Mouse (Mus musculus) hindbrain, postnatal 0 days (tissue): ENCODE results near the gene Fut1. TPM values are rescaled to one million over a fixed set of nuclear protein-coding genes. Genes with fewer than 3 reads are reported as not detected.

Experiments used
- ATAC-seq: fragments of 200-750 bp; cut with Nextera tagmentation; 2 replicates; pipeline ENCODE4 v1.8.0; 2017; ENCODE audit warnings: mild to moderate bottlenecking, moderate TSS enrichment, moderate library complexity
- DNase-seq: peaks from one replicate; pipeline ENCODE4 v3.0.0-alpha.2; 2015; ENCODE audit warnings: low spot score
- H3K27ac ChIP-seq: fragments of 300-500 bp; sonication (generic); 2 replicates; pipeline ENCODE4 v1.5.1; 2014; ENCODE audit warnings: mild to moderate bottlenecking
- H3K27me3 ChIP-seq: fragments of 300-500 bp; sonication (generic); 2 replicates; pipeline ENCODE4 v1.6.1; 2014; ENCODE audit warnings: low read length, mixed read lengths; ENCODE audit not compliant: insufficient read depth
- H3K36me3 ChIP-seq: fragments of 300-500 bp; sonication (generic); 2 replicates; pipeline ENCODE4 v1.6.1; 2014; ENCODE audit warnings: low read length, mixed read lengths; ENCODE audit not compliant: insufficient read depth
- H3K4me1 ChIP-seq: fragments of 300-500 bp; sonication (generic); 2 replicates; pipeline ENCODE4 v1.6.1; 2014; ENCODE audit warnings: antibody characterized with exemption, low read length, mixed read lengths; ENCODE audit not compliant: insufficient read depth
- H3K4me2 ChIP-seq: fragments of 300-500 bp; sonication (generic); 2 replicates; pipeline ENCODE4 v1.6.1; 2014; ENCODE audit warnings: low read depth, mild to moderate bottlenecking, low read length, moderate library complexity, mixed read lengths
- H3K4me3 ChIP-seq: fragments of 300-500 bp; sonication (generic); 2 replicates; pipeline ENCODE4 v1.5.1; 2014; ENCODE audit warnings: low read length
- H3K9ac ChIP-seq: fragments of 300-500 bp; sonication (generic); replicated peaks from 2 replicates; pipeline ENCODE4 v1.6.1; 2014; ENCODE audit warnings: mild to moderate bottlenecking, low read length, moderate library complexity, mixed read lengths
- H3K9me3 ChIP-seq: fragments of 300-500 bp; sonication (generic); 2 replicates; pipeline ENCODE4 v1.6.1; 2016; ENCODE audit warnings: low read length, mixed read lengths
- CTCF ChIP-seq: IDR thresholded peaks from 2 replicates; pipeline ENCODE4 v1.5.1; 2016; ENCODE audit warnings: antibody characterized with exemption, control low read depth, low read depth
- WGBS: fragments of 180-500 bp; shearing (Covaris S2); extraction: QIAGEN DNeasy Blood & Tissue Kit; methylation state at CpG from one replicate; pipeline ENCODE4 v1.1.7; 2014; 5-methylcytosine and 5-hydroxymethylcytosine counted together
- polyA plus RNA-seq: library from polyadenylated mRNA; unstranded; fragments of >200 nt; fragmentation: Nextera tagmentation; extraction: Ambion mirVana; gene quantifications from 2 replicates; pipeline ENCODE4 v1.2.1, GENCODE M21; 2015
- total RNA-seq: library from RNA; depleted of rRNA; stranded (reverse); fragments of >200 nt; gene quantifications from 2 replicates; pipeline ENCODE4 v1.2.3, GENCODE M21; 2014

Gene Fut1
- total and polyA plus RNA-seq, 2 experiments from 2014 or later = not detected

DNA sequence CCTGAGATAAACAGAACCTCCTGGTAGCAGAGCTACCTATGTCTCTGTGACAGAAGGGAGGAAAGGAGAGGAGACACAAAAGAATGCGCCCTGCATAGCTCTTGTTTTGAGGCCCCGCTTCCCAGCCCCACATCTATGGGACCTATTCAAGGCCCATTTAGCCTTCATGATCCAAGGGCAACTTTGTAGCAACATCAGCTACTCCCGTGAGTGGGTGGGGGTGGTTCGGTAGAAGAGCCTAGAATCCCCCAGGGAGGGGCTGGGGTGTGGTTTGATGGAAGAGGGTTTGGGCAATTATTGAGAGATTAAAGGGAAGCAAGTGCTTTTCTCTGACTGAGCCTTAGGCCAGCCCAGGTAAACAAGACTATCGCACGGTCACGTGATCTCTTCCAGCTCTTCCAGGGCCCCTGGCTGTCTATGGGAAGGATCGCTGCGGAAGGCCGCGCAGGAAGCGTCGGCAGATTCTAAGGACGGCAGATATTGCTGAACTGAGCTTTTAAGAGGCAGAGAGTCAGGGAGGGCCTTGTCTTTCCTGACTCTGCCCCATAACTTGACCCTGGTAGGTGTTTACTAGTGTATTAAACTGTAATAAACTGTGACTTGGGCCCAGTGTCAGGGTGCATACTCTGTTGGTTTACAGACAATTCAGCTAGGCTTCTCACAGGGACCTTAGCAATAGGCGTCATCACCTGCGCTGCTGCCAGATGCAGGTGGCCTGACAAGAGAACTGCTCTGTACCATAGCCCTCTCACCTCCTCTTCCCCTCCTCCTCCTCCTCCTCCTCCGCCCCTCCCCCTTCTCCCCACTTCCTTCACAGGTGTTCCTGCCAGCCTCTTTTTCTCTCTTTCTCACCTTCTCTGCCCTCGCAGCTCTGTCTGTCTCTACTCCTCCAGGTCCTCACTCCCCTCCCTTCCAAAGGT, 17.9 kb upstream of the Fut1 start:
- WGBS = 52% methylated on average over 18 of the region's 18 CpGs
- no peak overlapping the region for H3K4me2 ChIP-seq
- H3K27me3 ChIP-seq = no peaks in the 10 kb centered on the region
- H3K9ac ChIP-seq = no peak overlapping the region
- TF ChIP-seq CTCF = no peak
- no peak overlapping the region for H3K27ac ChIP-seq
- ATAC-seq (no peak), DNase-seq (no peak)
- no peak overlapping the region for H3K4me3 ChIP-seq
- H3K9me3 ChIP-seq = no peaks in the 10 kb centered on the region
- no peaks in the 10 kb centered on the region for H3K4me1 ChIP-seq
- H3K36me3 ChIP-seq = no peaks in the 10 kb centered on the region

DNA sequence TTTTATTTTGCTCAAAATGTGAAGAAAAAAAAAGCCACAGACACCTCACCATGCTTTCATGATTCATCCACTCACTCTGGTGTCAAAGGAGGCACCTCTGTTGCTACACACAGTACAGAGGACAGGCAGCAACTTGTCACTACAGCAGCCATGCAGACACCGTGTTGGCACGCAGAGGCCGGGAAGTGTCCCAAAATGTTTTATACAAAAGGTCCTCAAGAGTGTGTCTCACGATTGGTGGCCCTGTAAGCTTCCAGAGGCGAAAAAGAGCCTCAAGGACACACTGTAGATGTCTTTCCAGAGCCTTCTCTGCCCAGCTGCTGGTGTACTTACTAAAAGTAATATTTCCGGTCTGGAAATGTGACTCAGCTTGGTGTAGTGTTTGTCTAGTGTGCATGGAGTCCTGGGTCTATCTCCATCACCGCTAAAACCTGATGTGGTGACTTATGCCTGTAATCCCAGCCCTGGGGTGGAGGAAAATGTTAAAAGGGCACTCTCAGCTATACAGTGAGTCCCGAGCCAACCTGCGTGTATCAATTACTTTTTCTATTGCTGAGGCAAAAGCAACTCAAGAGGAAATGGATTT, 11.3 kb upstream of the Fut1 start:
- H3K27ac ChIP-seq = no peak overlapping the region
- no peaks in the 10 kb centered on the region for H3K36me3 ChIP-seq
- DNase-seq = no peak
- no peaks in the 10 kb centered on the region for H3K27me3 ChIP-seq
- H3K4me1 ChIP-seq = no peaks in the 10 kb centered on the region
- ATAC-seq = no peak
- no peak overlapping the region for H3K4me2 ChIP-seq
- WGBS = 77% methylated on average over 9 of the region's 9 CpGs
- TF ChIP-seq CTCF = no peak
- no peak overlapping the region for H3K9ac ChIP-seq
- H3K4me3 ChIP-seq = no peak overlapping the region
- no peaks in the 10 kb centered on the region for H3K9me3 ChIP-seq

DNA sequence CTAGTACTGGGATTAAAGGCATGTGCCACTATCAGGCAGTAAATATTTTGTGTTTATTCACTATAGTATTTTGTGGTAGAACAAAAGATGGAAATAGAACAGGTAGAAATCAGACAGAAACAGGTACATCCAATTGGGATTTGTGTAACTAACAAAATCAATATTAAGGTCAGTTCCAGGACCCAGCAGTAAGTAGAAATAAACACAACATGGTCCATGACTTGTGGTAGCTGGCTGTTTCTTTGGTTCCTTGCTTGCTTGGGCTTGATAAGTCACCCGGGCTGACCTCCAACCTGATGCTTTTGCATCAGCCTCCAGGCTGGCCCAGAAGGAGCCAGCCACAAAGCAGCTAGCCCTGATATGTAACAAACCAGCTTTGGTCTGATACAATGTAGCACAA, 7.6 kb upstream of the Fut1 start:
- WGBS = 79% methylated on average over 1 of the region's 1 CpGs
- Histone ChIP-seq H3K9ac (no peak overlapping the region), H3K9me3 (no peaks in the 10 kb centered on the region), H3K4me3 (no peak overlapping the region), H3K4me1 (no peaks in the 10 kb centered on the region), H3K27me3 (no peaks in the 10 kb centered on the region), H3K4me2 (no peak overlapping the region), H3K36me3 (no peaks in the 10 kb centered on the region), H3K27ac (no peak overlapping the region)
- no peak for TF ChIP-seq CTCF
- DNase-seq (no peak), ATAC-seq (no peak)

- no peak overlapping the region for H3K4me2 ChIP-seq
- TF ChIP-seq CTCF = no peak
- H3K9me3 ChIP-seq = no peaks in the 10 kb centered on the region
- WGBS = 31% methylated on average over 6 of the region's 6 CpGs
- H3K4me3 ChIP-seq = no peak overlapping the region
- no peak for DNase-seq
- H3K36me3 ChIP-seq = no peaks in the 10 kb centered on the region
- H3K27me3 ChIP-seq = peaks cover 16% of the 10 kb centered on the region
- H3K27ac ChIP-seq = no peak overlapping the region
- no peak for ATAC-seq
- no peak overlapping the region for H3K9ac ChIP-seq
- H3K4me1 ChIP-seq = 0 out of 2 replicates have a peak, but pooled peaks cover 3% of the 10 kb centered on the region
Observed at GRCm38 (mm10) chr7:45616277-45616676, 812 bp upstream of the Fut1 start.

DNA sequence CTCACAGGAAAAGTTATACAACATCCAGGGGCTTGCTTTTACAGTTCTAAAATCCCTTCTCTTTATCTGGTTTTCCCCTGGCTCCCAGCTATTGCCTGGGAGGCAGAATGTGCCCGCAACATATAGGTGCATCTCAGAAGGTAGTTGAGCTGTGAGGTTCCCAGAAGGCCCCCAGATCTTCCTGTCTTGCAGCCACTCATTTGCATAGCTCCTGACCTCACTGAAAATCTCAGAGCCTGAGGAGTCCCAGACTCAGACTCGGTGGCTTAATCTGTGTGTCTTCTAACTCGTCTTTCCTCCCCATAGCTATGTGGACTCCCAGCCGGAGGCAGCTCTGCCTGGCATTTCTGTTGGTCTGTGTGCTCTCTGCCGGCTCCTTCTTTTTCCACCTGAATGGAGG, 1.2 kb downstream of the Fut1 start:
- Histone ChIP-seq H3K27ac (no peak overlapping the region), H3K4me3 (no peak overlapping the region), H3K4me2 (no peak overlapping the region), H3K36me3 (no peaks in the 10 kb centered on the region), H3K9me3 (no peaks in the 10 kb centered on the region), H3K9ac (no peak overlapping the region), H3K27me3 (peaks cover 16% of the 10 kb centered on the region), H3K4me1 (0 out of 2 replicates have a peak, but pooled peaks cover 3% of the 10 kb centered on the region)
- no peak for TF ChIP-seq CTCF
- DNase-seq (no peak), ATAC-seq (no peak)
- 88% methylated on average over 5 of the region's 5 CpGs for WGBS

GRCm38 (mm10) chr7:45619592-45619991, 2.5 kb downstream of the Fut1 start:
- no peaks in the 10 kb centered on the region for H3K9me3 ChIP-seq
- H3K9ac ChIP-seq = no peak overlapping the region
- no peak overlapping the region for H3K27ac ChIP-seq
- H3K4me1 ChIP-seq = 0 out of 2 replicates have a peak, but pooled peaks cover 3% of the 10 kb centered on the region
- H3K4me3 ChIP-seq = no peak overlapping the region
- TF ChIP-seq CTCF = no peak
- no peak overlapping the region for H3K4me2 ChIP-seq
- no peaks in the 10 kb centered on the region for H3K36me3 ChIP-seq
- no peak for ATAC-seq
- no peak for DNase-seq
- peaks cover 16% of the 10 kb centered on the region for H3K27me3 ChIP-seq
- WGBS = 87% methylated on average over 5 of the region's 5 CpGs

DNA sequence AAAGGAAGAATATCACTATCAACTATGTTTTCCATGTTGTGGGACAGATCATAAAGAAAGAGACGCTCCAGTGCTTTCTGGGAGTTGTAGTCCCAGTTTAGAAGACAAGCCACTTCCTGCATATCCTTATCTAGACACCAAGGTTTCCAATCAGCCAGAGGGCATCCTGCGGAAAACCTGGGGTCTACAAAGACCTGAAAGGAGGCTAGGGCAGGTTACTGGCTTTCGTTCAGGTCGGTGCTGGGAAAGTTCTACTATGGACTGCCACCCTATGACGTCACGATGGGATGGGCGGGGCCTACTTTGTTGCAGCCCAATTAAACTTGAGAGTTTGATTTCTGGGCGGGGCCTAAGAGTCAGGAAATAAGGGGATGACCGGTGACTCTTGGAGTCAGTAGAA, 4.4 kb downstream of the Fut1 start, which contains the start of gene Izumo1:
Gene Izumo1, plus strand, starts transcription at position 369 of the 400 bp plus-strand sequence.
- Histone ChIP-seq H3K9ac (no peak within 1 kb of the TSS), H3K27me3 (peaks cover 16% of the 10 kb centered on the region), H3K4me3 (no peak within 1 kb of the TSS), H3K4me2 (no peak within 1 kb of the TSS), H3K9me3 (no peaks in the 10 kb centered on the region), H3K27ac (no peak within 1 kb of the TSS), H3K36me3 (no peaks in the 10 kb centered on the region), H3K4me1 (0 out of 2 replicates have a peak, but pooled peaks cover 3% of the 10 kb centered on the region)
- no peak for TF ChIP-seq CTCF
- WGBS = 26% methylated on average over 9 of the region's 9 CpGs
- no peak for DNase-seq
- no peak for ATAC-seq
